Mouse (Mus musculus): ENCODE measurements around the gene Tcp11.

DNA sequence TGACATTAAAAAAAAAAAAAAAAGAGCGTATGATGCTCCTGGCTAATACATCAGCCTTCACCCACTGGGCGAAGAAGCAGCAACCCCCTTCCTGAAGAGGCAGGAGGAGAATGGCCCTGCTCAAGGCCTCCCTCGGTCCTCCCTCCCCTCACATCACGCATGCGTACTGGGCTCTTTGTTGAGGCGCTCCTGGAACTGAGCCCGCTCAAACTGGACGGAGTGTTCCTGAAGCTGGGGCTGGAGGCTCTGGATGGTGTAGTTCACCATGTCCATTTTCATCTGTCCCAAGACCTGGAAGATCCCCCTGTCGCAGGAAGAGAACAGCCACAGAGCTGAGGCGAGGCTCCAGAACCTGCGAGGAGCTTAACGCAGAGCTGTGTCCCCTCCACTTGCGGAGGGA is 10.2 kb downstream of the Tcp11 start:
- TF ChIP-seq POLR2A (IDR thresholded peaks at IDR 0.05; ENCODE audit: borderline replicate concordance, extremely low read depth, low read depth, low read length) (no peak), CTCF (IDR thresholded peaks at IDR 0.05; ENCODE audit: insufficient read depth, low read length) (no peak)

Data from lung, adult 2 months (tissue).